Mouse (Mus musculus) embryonic fibroblast, embryonic 13.5 days (primary cell): Measurements from ENCODE around the gene Ext2.

Experiments used
- CTCF ChIP-seq: IDR thresholded peaks from 2 replicates; pipeline ENCODE4 v1.5.1; 2011; ENCODE audit warnings: mild to moderate bottlenecking, control low read depth, low read length, moderate library complexity, borderline replicate concordance; ENCODE audit not compliant: insufficient read depth
- POLR2A ChIP-seq: IDR thresholded peaks from 2 replicates; pipeline ENCODE4 v1.6.1; 2011; ENCODE audit warnings: low read depth, mild to moderate bottlenecking, control low read depth, low read length, moderate library complexity

GRCm38 (mm10) chr2:93711460-93711859 lies 110.9 kb downstream of the Ext2 start:
- TF ChIP-seq CTCF (no peak), POLR2A (no peak)
